In genomic region chr11:71749671-71750070, GRCm38 (mm10) we compare ENCODE assay signal across 9 mouse cellular contexts. TPM values are rescaled to one million over a fixed set of nuclear protein-coding genes. Genes with fewer than 3 reads are reported as not detected.
DNase-seq lines count a peak whose midpoint lies in the region.
"Had no signal": no experiment of that assay in that cellular context is flagged by ENCODE, and none has a peak within 500 bp of the region (broad histone marks: within the 10 kb centered on the region; RNA-seq: fewer than 3 reads in every experiment).

TSS of gene Wscd1 (plus strand) at chr11:71749920.

- DNase-seq in heart, embryonic 10.5 days (ENCODE audit: low spot score): no peak
- DNase-seq in heart, adult 11 months: no peak
- DNase-seq in R1 (ENCODE audit: low read depth, low spot score): peak; percentile 68
- peak; percentile 44 for DNase-seq in forebrain, embryonic 10.5 days (ENCODE audit: extremely low spot score, low spot score)
- DNase-seq in kidney, postnatal 10 days: peak; percentile 44
- peak; percentile 18 for DNase-seq in lung, postnatal 10 days
- peak; percentile 71 for DNase-seq in thymus, postnatal 25 days
- no peak for DNase-seq in gastrocnemius, postnatal 25 days

- H3K36me3 ChIP-seq in heart, embryonic 10.5 days: no peaks in the 10 kb centered on the region
- no peaks in the 10 kb centered on the region for H3K36me3 ChIP-seq in forebrain, embryonic 10.5 days (replicated peaks)

- H3K9me3 ChIP-seq in heart, embryonic 10.5 days: no peaks in the 10 kb centered on the region
- H3K9me3 ChIP-seq in forebrain, embryonic 10.5 days: no peaks in the 10 kb centered on the region; the same call in 1 of the 2 replicates

- peak within 1 kb of the TSS; percentile 69; the same call in 1 of the 2 replicates for H3K27ac ChIP-seq in heart, embryonic 10.5 days
- peak within 1 kb of the TSS; percentile 93 for H3K27ac ChIP-seq in forebrain, embryonic 10.5 days

- WGBS in heart, embryonic 10.5 days: 24% methylated on average over 5 of the region's 5 CpGs
- 6% methylated on average over 5 of the region's 5 CpGs for WGBS in forebrain, embryonic 10.5 days

- H3K4me1 ChIP-seq in heart, embryonic 10.5 days: peaks cover 15% of the 10 kb centered on the region
- H3K4me1 ChIP-seq in forebrain, embryonic 10.5 days: peaks cover 56% of the 10 kb centered on the region

- peak within 1 kb of the TSS; percentile 70 for H3K4me3 ChIP-seq in heart, embryonic 10.5 days
- peak within 1 kb of the TSS; percentile 80 for H3K4me3 ChIP-seq in forebrain, embryonic 10.5 days

- H3K27me3 ChIP-seq in heart, embryonic 10.5 days (ENCODE audit: insufficient read depth, poor library complexity, severe bottlenecking): peaks cover 42% of the 10 kb centered on the region
- H3K27me3 ChIP-seq in forebrain, embryonic 10.5 days (ENCODE audit: poor library complexity, severe bottlenecking): peaks cover 33% of the 10 kb centered on the region

RNA-seq across cellular contexts. Expression of gene Wscd1, which starts in this region (rescaled TPM):
- 3.1 and 3.3 TPM in 2 replicates for polyA plus RNA-seq in heart, embryonic 10.5 days (2016; fragmentation: Nextera tagmentation; extraction: Ambion mirVana)
- polyA plus RNA-seq in forebrain, embryonic 10.5 days (2016; fragmentation: Nextera tagmentation; extraction: Ambion mirVana): 41.0 and 47.5 TPM in 2 replicates
- 1 to 10 TPM; 2.6 to 3.1 TPM for total RNA-seq in gastrocnemius, postnatal 25 days (2021)
- total RNA-seq: MEL had no signal

Comparison
In these comparisons a context has a peak if more than half of its experiments do, and no peak if none do; other contexts are left out.
1. DNase-seq: peak in R1 (single experiment), forebrain, embryonic 10.5 days (single experiment), kidney, postnatal 10 days (single experiment), lung, postnatal 10 days (single experiment) and thymus, postnatal 25 days (single experiment); none in heart, embryonic 10.5 days (single experiment), heart, adult 11 months (single experiment) and gastrocnemius, postnatal 25 days (single experiment).